Mouse (Mus musculus) intestine, postnatal 0 days (tissue): ENCODE results near the gene Vangl2. TPM values are rescaled to one million over a fixed set of nuclear protein-coding genes. Genes with fewer than 3 reads are reported as not detected.

Experiments
- ATAC-seq: fragments of 200-750 bp; cut with Nextera tagmentation; 2 replicates; pipeline ENCODE4 v1.8.0; 2017; ENCODE audit warnings: mild to moderate bottlenecking, moderate TSS enrichment, moderate library complexity
- H3K27ac ChIP-seq: fragments of 300-500 bp; sonication (generic); 2 replicates; pipeline ENCODE4 v1.5.1; 2014; ENCODE audit warnings: mild to moderate bottlenecking, low read depth, low read length, moderate library complexity
- H3K27me3 ChIP-seq: fragments of 300-500 bp; sonication (generic); replicated peaks from 2 replicates; pipeline ENCODE4 v1.6.1; 2014; ENCODE audit warnings: low read length, mixed read lengths; ENCODE audit not compliant: control insufficient read depth, insufficient read depth
- H3K36me3 ChIP-seq: fragments of 300-500 bp; sonication (generic); 2 replicates; pipeline ENCODE4 v1.6.1; 2014; ENCODE audit warnings: mild to moderate bottlenecking, moderate library complexity; ENCODE audit not compliant: control insufficient read depth, insufficient read depth
- H3K4me1 ChIP-seq: fragments of 300-500 bp; sonication (generic); replicated peaks from 2 replicates; pipeline ENCODE4 v1.6.1; 2014; ENCODE audit warnings: antibody characterized with exemption, low read length, mixed read lengths; ENCODE audit not compliant: control insufficient read depth, insufficient read depth
- H3K4me2 ChIP-seq: fragments of 300-500 bp; sonication (generic); replicated peaks from 2 replicates; pipeline ENCODE4 v1.6.1; 2014; ENCODE audit warnings: low read depth, mild to moderate bottlenecking, moderate library complexity
- H3K4me3 ChIP-seq: fragments of 300-500 bp; sonication (generic); 2 replicates; pipeline ENCODE4 v1.5.1; 2014; ENCODE audit warnings: low read depth, low read length
- H3K9ac ChIP-seq: fragments of 300-500 bp; sonication (generic); 2 replicates; pipeline ENCODE4 v1.6.1; 2014; ENCODE audit warnings: mild to moderate bottlenecking, low read depth, low read length
- H3K9me3 ChIP-seq: fragments of 300-500 bp; sonication (generic); 2 replicates; pipeline ENCODE4 v1.6.1; 2016; ENCODE audit warnings: mixed run types; ENCODE audit not compliant: control insufficient read depth
- CTCF ChIP-seq: sonication (generic); IDR thresholded peaks from 2 replicates; pipeline ENCODE4 v1.5.1; 2016; ENCODE audit warnings: low read depth, mild to moderate bottlenecking, control low read depth, antibody characterized with exemption, moderate library complexity
- WGBS: fragments of 180-500 bp; shearing (Covaris S2); extraction: QIAGEN DNeasy Blood & Tissue Kit; methylation state at CpG from one replicate; pipeline ENCODE4 v1.1.7; 2014; 5-methylcytosine and 5-hydroxymethylcytosine counted together
- polyA plus RNA-seq: library from polyadenylated mRNA; unstranded; fragments of >200 nt; fragmentation: Nextera tagmentation; extraction: Ambion mirVana; gene quantifications from 2 replicates; pipeline ENCODE4 v1.2.1, GENCODE M21; 2015

The Vangl2 gene
- polyA plus RNA-seq, 1 experiment from 2014 or later, result 3.3 TPM

GRCm38 (mm10) chr1:172063291-172064023 lies 35.2 kb upstream of the Vangl2 start:
- no peaks in the 10 kb centered on the region for H3K4me1 ChIP-seq
- 10% methylated on average over 4 of the region's 4 CpGs for WGBS
- no peak for TF ChIP-seq CTCF
- H3K4me3 ChIP-seq, result no peak overlapping the region
- no peaks in the 10 kb centered on the region for H3K9me3 ChIP-seq
- ATAC-seq, result peak; percentile 51
- H3K27ac ChIP-seq, result no peak overlapping the region
- no peak overlapping the region for H3K4me2 ChIP-seq
- no peak overlapping the region for H3K9ac ChIP-seq
- no peaks in the 10 kb centered on the region for H3K27me3 ChIP-seq
- H3K36me3 ChIP-seq, result peaks cover 40% of the 10 kb centered on the region

GRCm38 (mm10) chr1:172062101-172062500 lies 33.9 kb upstream of the Vangl2 start:
- Histone ChIP-seq H3K4me3 (no peak overlapping the region), H3K9me3 (no peaks in the 10 kb centered on the region), H3K36me3 (peaks cover 26% of the 10 kb centered on the region), H3K27me3 (no peaks in the 10 kb centered on the region), H3K9ac (no peak overlapping the region), H3K4me1 (no peaks in the 10 kb centered on the region), H3K4me2 (no peak overlapping the region), H3K27ac (no peak overlapping the region)
- no peak for TF ChIP-seq CTCF
- ATAC-seq, result no peak
- WGBS, result 55% methylated on average over 2 of the region's 2 CpGs

- H3K9ac ChIP-seq, result no peak overlapping the region
- H3K4me2 ChIP-seq, result no peak overlapping the region
- no peak overlapping the region for H3K27ac ChIP-seq
- no peaks in the 10 kb centered on the region for H3K27me3 ChIP-seq
- H3K9me3 ChIP-seq, result no peaks in the 10 kb centered on the region
- H3K4me1 ChIP-seq, result no peaks in the 10 kb centered on the region
- peaks cover 19% of the 10 kb centered on the region for H3K36me3 ChIP-seq
- no peak for ATAC-seq
- no peak for TF ChIP-seq CTCF
- no peak overlapping the region for H3K4me3 ChIP-seq
- 55% methylated on average over 8 of the region's 8 CpGs for WGBS
Measured at GRCm38 (mm10) chr1:172061217-172061616, 33.0 kb upstream of the Vangl2 start.

GRCm38 (mm10) chr1:172060659-172061058 lies 32.4 kb upstream of the Vangl2 start:
- no peak overlapping the region for H3K9ac ChIP-seq
- H3K36me3 ChIP-seq, result peaks cover 15% of the 10 kb centered on the region
- no peak overlapping the region for H3K4me2 ChIP-seq
- H3K4me1 ChIP-seq, result no peaks in the 10 kb centered on the region
- ATAC-seq, result no peak
- no peaks in the 10 kb centered on the region for H3K9me3 ChIP-seq
- TF ChIP-seq CTCF, result no peak
- no peaks in the 10 kb centered on the region for H3K27me3 ChIP-seq
- WGBS, result 55% methylated on average over 4 of the region's 4 CpGs
- no peak overlapping the region for H3K4me3 ChIP-seq
- no peak overlapping the region for H3K27ac ChIP-seq

- ATAC-seq, result no peak
- Histone ChIP-seq H3K4me3 (no peak overlapping the region), H3K27me3 (0 out of 2 replicates have a peak, but pooled peaks cover 3% of the 10 kb centered on the region), H3K9me3 (no peaks in the 10 kb centered on the region), H3K9ac (no peak overlapping the region), H3K27ac (no peak overlapping the region), H3K4me2 (no peak overlapping the region), H3K36me3 (no peaks in the 10 kb centered on the region), H3K4me1 (peaks cover 2% of the 10 kb centered on the region; the same call in 1 of the 2 replicates)
- TF ChIP-seq CTCF, result no peak
- WGBS, result 80% methylated on average over 7 of the region's 7 CpGs
Measured at GRCm38 (mm10) chr1:172058874-172059273, 30.6 kb upstream of the Vangl2 start.

- Histone ChIP-seq H3K9ac (no peak overlapping the region), H3K4me3 (no peak overlapping the region), H3K9me3 (no peaks in the 10 kb centered on the region), H3K4me1 (peaks cover 4% of the 10 kb centered on the region; the same call in 1 of the 2 replicates), H3K27ac (no peak overlapping the region), H3K27me3 (peaks cover 9% of the 10 kb centered on the region), H3K4me2 (no peak overlapping the region), H3K36me3 (no peaks in the 10 kb centered on the region)
- TF ChIP-seq CTCF, result no peak
- WGBS, result 78% methylated on average over 6 of the region's 6 CpGs
- no peak for ATAC-seq
Measured at GRCm38 (mm10) chr1:172058321-172058720, 30.1 kb upstream of the Vangl2 start.
